Mouse (Mus musculus) forebrain, embryonic 13.5 days (tissue): ENCODE data around the gene Ninj1. TPM values are rescaled to one million over a fixed set of nuclear protein-coding genes. Genes with fewer than 3 reads are reported as not detected.

ENCODE experiments used
- ATAC-seq: fragments of 200-750 bp; cut with Nextera tagmentation; 2 replicates; pipeline ENCODE4 v1.8.0; 2017
- H3K27ac ChIP-seq: fragments of 300-500 bp; sonication (generic); 2 replicates; pipeline ENCODE4 v1.5.1; 2015; ENCODE audit warnings: inconsistent platforms, mild to moderate bottlenecking, moderate library complexity
- H3K27me3 ChIP-seq: fragments of 300-500 bp; sonication (generic); 2 replicates; pipeline ENCODE4 v1.6.1; 2015; ENCODE audit warnings: mild to moderate bottlenecking, inconsistent platforms
- H3K36me3 ChIP-seq: fragments of 300-500 bp; sonication (generic); 2 replicates; pipeline ENCODE4 v1.6.1; 2015; ENCODE audit warnings: mild to moderate bottlenecking, inconsistent platforms; ENCODE audit not compliant: poor library complexity, severe bottlenecking
- H3K4me1 ChIP-seq: fragments of 300-500 bp; sonication (generic); 2 replicates; pipeline ENCODE4 v1.6.1; 2015; ENCODE audit warnings: inconsistent platforms
- H3K4me2 ChIP-seq: fragments of 300-500 bp; sonication (generic); 2 replicates; pipeline ENCODE4 v1.6.1; 2015; ENCODE audit warnings: inconsistent platforms, mild to moderate bottlenecking, moderate library complexity
- H3K4me3 ChIP-seq: fragments of 300-500 bp; sonication (generic); 2 replicates; pipeline ENCODE4 v1.5.1; 2015; ENCODE audit warnings: mild to moderate bottlenecking, inconsistent platforms
- H3K9ac ChIP-seq: fragments of 300-500 bp; sonication (generic); 2 replicates; pipeline ENCODE4 v1.6.1; 2015; ENCODE audit warnings: mild to moderate bottlenecking, inconsistent platforms
- H3K9me3 ChIP-seq: fragments of 300-500 bp; sonication (generic); replicated peaks from 2 replicates; pipeline ENCODE4 v1.6.1; 2016; ENCODE audit warnings: inconsistent platforms
- WGBS: fragments of 180-500 bp; shearing (Covaris S2); methylation state at CpG from one replicate; pipeline ENCODE4 v1.1.7; 2015; 5-methylcytosine and 5-hydroxymethylcytosine counted together
- polyA plus RNA-seq: library from polyadenylated mRNA; unstranded; fragments of >200 nt; fragmentation: Nextera tagmentation; extraction: Ambion mirVana; gene quantifications from 2 replicates; pipeline ENCODE4 v1.2.1, GENCODE M21; 2015

Gene Ninj1
- polyA plus RNA-seq, 1 experiment from 2014 or later, result 16.7 TPM

DNA sequence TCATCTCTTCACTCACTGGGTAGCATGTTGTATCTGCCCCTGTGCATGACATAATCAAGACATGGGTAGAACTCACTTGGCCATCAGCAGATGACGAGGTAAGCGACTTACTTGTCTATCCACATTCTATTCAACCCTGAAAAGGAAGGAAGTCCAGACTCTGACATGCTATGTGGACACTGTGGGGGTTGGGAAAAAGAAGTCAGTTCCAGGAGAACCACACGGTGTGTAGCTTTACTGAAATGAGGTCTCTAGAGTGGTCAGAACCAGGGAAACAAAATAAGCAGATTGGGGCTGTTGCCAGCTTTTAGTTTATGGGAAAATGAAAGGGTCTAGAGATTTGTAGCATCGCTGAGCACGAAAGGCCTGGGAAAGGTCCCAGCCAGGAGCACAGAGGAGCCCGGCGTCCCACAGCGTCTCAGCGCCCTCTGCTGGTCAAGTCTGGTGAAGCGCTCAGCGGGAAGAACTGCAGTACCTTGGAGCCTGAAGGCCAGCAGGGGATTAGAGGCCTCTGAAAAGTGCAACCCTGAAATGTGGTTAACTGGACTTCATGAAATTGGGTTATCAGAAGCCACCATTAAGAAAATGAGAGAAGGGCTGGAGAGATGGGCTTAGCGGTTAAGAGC is 14.2 kb upstream of the Ninj1 start:
- no peak overlapping the region for H3K27ac ChIP-seq
- ATAC-seq, result peak; percentile 75
- WGBS, result 7% methylated on average over 12 of the region's 12 CpGs

DNA sequence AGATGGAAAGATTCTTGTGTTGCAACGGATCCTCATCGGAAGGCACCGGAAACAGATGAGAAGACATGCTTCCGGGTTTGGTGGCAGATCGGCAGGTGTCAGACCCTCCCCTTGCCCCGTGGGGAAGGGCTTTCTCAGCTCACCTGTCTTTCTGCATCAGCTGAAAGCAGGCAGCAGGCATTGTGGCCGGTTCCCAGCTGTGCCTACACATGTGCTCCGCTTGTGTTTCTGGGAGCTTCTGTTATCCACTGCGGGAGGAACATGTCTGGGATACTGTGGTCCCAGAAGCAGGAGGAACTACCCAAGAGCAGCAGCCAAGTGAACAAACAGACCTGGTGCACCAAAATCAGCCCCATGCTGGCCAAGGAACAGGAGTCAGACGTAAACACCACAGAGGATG is 11.8 kb upstream of the Ninj1 start:
- Histone ChIP-seq H3K4me1 (peaks cover 29% of the 10 kb centered on the region), H3K4me3 (no peak overlapping the region), H3K9ac (no peak overlapping the region), H3K27me3 (no peaks in the 10 kb centered on the region), H3K27ac (no peak overlapping the region), H3K4me2 (no peak overlapping the region), H3K9me3 (no peaks in the 10 kb centered on the region), H3K36me3 (no peaks in the 10 kb centered on the region)
- ATAC-seq, result no peak
- WGBS, result 85% methylated on average over 10 of the region's 10 CpGs

More for the DNA sequence above, 14.2 kb upstream of the Ninj1 start:
- no peak overlapping the region for H3K4me3 ChIP-seq
- no peaks in the 10 kb centered on the region for H3K36me3 ChIP-seq
- no peak overlapping the region for H3K9ac ChIP-seq
- no peaks in the 10 kb centered on the region for H3K27me3 ChIP-seq
- no peak overlapping the region for H3K4me2 ChIP-seq
- H3K4me1 ChIP-seq, result peaks cover 13% of the 10 kb centered on the region
- no peaks in the 10 kb centered on the region for H3K9me3 ChIP-seq

DNA sequence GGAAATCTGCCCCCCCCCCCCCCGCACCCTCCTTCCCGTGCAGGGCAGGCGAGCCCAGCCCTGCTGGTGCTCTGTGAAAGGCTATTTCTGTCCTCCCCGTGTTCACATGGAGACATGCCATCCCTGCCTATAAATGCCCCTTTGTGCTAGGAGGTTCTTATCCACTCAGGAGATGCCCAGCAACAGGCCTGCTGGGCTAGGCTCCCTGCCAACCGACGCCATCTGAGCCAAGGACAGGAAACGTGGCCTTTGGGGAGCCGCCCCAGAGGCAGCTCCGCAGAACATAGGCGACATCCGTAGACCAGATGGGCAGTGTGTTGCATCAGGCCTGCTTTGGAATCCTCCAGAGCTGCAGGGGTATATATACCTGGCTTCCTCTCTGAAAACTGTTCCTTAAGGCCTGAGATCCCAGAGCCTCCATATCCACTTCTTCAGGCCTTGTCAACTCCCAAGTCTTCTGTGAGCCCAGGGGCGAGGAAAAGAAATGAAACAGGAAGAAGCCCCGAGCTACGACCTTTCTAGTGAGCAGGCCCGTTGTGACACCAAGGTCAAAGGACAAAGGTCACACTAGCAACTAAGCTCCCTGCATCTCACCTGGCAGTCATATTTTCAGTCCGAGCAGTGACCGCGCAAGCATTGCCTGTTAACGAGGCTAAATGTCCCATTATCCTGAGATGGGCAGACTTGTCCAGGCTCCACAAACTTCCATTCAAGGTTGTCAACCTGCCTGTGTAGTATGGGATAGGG is 8.3 kb upstream of the Ninj1 start:
- Histone ChIP-seq H3K27ac (peak overlapping the region; percentile 48), H3K27me3 (no peaks in the 10 kb centered on the region), H3K4me2 (no peak overlapping the region), H3K9ac (no peak overlapping the region), H3K4me1 (peaks cover 16% of the 10 kb centered on the region), H3K4me3 (no peak overlapping the region), H3K36me3 (no peaks in the 10 kb centered on the region), H3K9me3 (no peaks in the 10 kb centered on the region)
- ATAC-seq, result peak; percentile 86
- WGBS, result 47% methylated on average over 19 of the region's 19 CpGs

DNA sequence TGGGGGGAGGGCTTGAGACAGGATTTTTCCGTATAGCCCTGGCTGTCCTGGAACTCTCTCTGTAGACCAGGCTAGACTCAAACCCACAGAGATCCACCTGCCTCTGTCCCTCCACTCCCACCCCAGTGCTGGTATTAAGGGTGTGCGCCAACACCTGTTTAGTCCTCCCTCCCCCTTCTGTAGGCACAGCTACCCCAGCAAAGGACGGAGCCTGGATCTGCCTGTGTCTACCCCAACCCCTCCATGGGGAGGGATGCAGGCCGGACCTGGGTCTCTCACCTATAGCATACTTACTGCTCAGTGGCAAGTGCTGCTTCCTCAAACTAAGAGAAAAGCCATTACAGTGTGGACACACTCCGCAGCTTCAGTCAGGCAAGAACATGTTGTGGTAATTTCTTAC is 7.0 kb upstream of the Ninj1 start:
- H3K4me3 ChIP-seq, result no peak overlapping the region
- H3K27ac ChIP-seq, result no peak overlapping the region
- no peaks in the 10 kb centered on the region for H3K9me3 ChIP-seq
- H3K9ac ChIP-seq, result no peak overlapping the region
- no peaks in the 10 kb centered on the region for H3K36me3 ChIP-seq
- no peaks in the 10 kb centered on the region for H3K27me3 ChIP-seq
- H3K4me2 ChIP-seq, result no peak overlapping the region
- H3K4me1 ChIP-seq, result peaks cover 16% of the 10 kb centered on the region
- 84% methylated on average over 5 of the region's 5 CpGs for WGBS
- ATAC-seq, result no peak

DNA sequence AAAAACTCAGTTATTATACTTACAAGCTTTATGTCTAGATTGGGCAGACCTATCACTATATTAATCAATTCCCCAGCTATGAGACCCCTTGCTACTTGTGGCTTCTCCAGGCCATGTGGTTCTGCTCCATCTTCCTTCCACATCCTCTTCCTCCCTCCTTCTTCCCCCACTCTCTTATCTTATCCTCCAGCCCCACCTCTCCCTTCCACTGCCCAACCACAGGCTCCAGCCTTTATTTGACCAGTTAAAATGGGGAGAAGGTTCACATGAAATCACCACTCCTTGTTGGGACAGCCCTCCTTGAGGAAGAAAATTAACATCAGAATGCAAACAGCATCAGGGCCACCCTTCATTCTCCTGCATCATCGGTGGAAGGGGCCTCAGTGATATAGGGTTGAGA is 6.6 kb upstream of the Ninj1 start:
- WGBS, result 70% methylated on average over 1 of the region's 1 CpGs
- Histone ChIP-seq H3K4me2 (no peak overlapping the region), H3K27ac (no peak overlapping the region), H3K27me3 (no peaks in the 10 kb centered on the region), H3K4me3 (no peak overlapping the region), H3K36me3 (no peaks in the 10 kb centered on the region), H3K4me1 (peaks cover 16% of the 10 kb centered on the region), H3K9me3 (no peaks in the 10 kb centered on the region), H3K9ac (no peak overlapping the region)
- ATAC-seq, result no peak

DNA sequence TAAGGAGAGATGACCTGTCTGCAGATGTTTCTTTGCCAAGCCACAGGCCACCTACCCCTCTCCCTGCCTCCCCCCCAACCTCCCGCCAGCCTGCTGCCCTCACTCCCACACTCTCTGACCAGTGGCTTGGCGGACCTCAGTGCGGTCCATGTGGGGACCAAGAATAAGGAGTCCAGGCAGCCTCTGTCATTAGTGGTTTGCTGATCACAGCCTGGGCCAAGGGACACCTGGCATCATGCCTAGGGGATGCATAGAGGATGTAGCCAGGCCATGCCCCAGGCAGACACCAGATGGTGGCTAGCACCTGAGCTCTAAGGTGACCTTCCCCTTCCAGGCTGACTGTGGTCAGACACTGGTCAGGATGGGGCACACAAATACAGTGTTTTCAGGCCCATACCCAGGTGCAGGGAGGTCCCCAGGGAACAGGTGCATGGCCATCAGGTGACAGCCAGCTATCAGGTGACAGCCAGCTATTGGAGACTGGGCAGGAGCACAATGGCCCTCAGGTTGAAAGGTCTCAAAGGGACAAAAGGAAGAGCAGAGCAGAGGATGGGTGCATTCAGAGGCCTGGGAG is 5.8 kb upstream of the Ninj1 start:
- ATAC-seq, result no peak
- Histone ChIP-seq H3K4me1 (peaks cover 19% of the 10 kb centered on the region), H3K4me2 (no peak overlapping the region), H3K9ac (no peak overlapping the region), H3K9me3 (no peaks in the 10 kb centered on the region), H3K36me3 (no peaks in the 10 kb centered on the region), H3K4me3 (no peak overlapping the region), H3K27ac (no peak overlapping the region), H3K27me3 (no peaks in the 10 kb centered on the region)
- WGBS, result 93% methylated on average over 3 of the region's 3 CpGs

DNA sequence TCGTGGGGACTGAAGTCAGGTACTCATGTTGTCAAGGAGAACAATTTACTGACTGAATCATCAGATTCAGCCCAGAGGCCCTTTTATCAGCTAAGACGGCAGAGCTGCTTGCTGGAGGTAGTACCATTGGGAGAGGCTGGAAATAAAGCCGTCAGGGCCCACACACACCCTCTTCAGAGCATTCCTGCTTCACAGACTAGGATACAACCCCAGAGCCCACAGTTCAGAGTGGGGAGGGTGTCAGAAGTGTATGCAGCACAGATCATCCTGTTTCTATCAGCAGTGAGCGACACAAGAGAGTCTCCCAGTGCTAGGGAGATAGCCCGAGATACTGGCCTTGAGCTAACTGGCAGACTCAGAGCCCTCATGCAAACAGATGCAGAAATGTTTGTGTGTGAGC is 4.1 kb upstream of the Ninj1 start:
- no peak overlapping the region for H3K9ac ChIP-seq
- H3K4me1 ChIP-seq, result peaks cover 32% of the 10 kb centered on the region
- H3K4me2 ChIP-seq, result no peak overlapping the region
- 61% methylated on average over 5 of the region's 5 CpGs for WGBS
- no peak for ATAC-seq
- H3K9me3 ChIP-seq, result no peaks in the 10 kb centered on the region
- no peaks in the 10 kb centered on the region for H3K36me3 ChIP-seq
- H3K4me3 ChIP-seq, result no peak overlapping the region
- no peak overlapping the region for H3K27ac ChIP-seq
- H3K27me3 ChIP-seq, result no peaks in the 10 kb centered on the region

DNA sequence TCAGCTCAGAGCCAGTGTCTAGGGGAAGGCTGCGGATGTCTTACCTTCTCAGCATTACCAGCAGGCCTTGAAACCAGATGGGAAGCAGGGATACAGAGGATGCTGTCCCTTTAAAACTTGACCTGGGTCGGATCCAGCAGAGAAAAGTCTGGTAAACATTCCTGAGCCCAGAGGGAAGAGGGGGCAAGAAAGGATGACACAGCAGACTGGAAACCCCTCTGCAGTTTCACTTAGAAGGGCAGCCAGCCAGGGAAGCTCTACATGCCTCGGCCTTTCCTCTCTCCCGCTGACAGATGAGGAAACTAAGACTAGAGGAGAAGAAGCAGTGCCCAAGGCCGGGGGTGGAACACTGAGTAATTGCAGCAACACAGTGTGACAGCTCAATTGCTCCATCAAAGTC is 3.6 kb upstream of the Ninj1 start:
- peaks cover 32% of the 10 kb centered on the region for H3K4me1 ChIP-seq
- H3K4me2 ChIP-seq, result no peak overlapping the region
- no peak overlapping the region for H3K4me3 ChIP-seq
- H3K9me3 ChIP-seq, result no peaks in the 10 kb centered on the region
- 74% methylated on average over 5 of the region's 5 CpGs for WGBS
- ATAC-seq, result no peak
- H3K36me3 ChIP-seq, result no peaks in the 10 kb centered on the region
- peaks cover 5% of the 10 kb centered on the region; the same call in 1 of the 2 replicates for H3K27me3 ChIP-seq
- no peak overlapping the region for H3K9ac ChIP-seq
- no peak overlapping the region for H3K27ac ChIP-seq

DNA sequence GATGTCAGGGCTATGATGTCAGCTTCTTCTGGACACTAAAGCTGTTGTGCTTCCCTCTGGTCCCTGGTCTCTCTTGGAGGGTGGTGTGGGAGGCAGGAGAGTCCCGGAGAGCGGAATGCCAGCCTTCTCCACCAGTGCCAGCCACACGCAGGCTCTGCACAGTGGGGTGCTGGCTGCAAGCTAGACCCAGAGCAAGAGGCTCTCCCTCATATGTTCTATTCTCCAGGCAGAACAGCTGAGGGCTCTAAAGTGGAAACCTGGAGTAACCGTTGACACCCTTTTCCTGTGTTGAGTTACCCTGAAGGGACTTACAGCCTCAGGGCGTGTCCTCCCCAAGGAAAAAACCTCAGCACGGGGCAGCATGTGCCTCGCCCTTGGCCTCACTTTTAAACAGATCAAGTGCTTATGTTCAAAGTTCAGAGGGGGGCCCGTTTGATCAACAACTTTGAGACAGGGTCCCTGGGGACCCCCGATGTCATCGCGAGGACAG is 442 bp upstream of the Ninj1 start:
- Histone ChIP-seq H3K4me3 (peak overlapping the region; percentile 67), H3K27me3 (peaks cover 8% of the 10 kb centered on the region; the same call in 1 of the 2 replicates), H3K36me3 (no peaks in the 10 kb centered on the region), H3K4me1 (peaks cover 30% of the 10 kb centered on the region), H3K9me3 (no peaks in the 10 kb centered on the region), H3K27ac (no peak overlapping the region), H3K9ac (peak overlapping the region; percentile 74), H3K4me2 (peak overlapping the region; percentile 99)
- peak; percentile 12 for ATAC-seq
- 15% methylated on average over 11 of the region's 11 CpGs for WGBS

DNA sequence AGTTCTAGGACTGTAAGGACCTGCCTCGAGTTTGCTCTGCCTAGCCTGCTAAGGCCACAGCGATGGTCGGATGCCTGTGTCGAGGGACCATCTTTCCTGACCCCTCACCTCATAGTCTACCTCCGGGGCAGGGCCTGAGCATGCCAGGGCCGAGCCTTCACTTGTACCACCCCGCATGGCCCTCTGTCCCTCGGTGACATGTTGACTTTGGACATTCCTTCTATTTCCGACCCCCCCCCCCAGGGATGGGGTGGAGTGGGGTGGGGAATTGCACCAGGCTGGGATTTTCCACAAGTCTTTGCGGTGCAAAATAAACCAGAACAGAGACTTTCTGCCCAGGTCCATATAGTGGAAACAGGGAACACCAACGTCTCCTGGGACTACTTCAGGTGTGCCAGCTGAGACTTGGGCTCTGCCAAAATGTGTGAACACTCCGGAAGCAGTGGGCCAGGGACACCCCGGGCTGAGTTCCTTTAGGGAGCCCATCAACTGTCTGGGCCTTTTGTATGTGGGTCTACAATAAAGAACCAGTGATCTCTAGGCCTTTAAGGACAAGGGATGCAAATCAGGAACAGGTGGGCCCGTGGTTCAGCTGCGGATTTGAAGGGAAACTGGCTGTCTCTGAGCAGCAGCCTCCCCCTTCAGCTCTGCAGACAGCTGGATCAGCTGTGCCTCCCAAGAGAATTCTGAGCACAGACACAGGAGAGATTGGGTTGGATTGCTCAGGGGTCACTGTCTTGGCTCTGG is 1.1 kb downstream of the Ninj1 start:
- no peaks in the 10 kb centered on the region for H3K9me3 ChIP-seq
- H3K27ac ChIP-seq, result no peak overlapping the region

DNA sequence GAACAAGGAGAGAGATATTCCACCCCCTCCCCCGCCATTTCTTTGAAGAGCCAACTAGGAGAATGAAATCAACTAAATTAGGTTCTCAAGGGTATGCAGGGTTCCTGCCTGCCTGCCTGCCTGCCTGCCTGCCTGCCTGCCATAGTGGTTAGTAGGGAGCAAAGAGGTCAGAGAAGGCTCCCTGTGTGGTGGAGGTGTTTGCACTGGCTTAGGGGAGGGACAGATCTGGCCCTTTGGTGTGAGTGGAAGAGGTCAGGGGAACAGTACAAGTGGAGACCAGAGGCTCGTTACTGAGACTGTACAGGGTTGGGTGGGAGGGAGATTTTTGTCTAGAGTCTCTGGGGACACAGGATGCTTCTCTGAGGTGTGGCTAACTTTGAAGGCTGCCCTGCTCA is 1.7 kb downstream of the Ninj1 start:
- no peaks in the 10 kb centered on the region for H3K9me3 ChIP-seq
- H3K4me2 ChIP-seq, result peak overlapping the region; percentile 99; the same call in 1 of the 2 replicates
- no peak overlapping the region for H3K4me3 ChIP-seq
- H3K4me1 ChIP-seq, result peaks cover 39% of the 10 kb centered on the region
- peaks cover 8% of the 10 kb centered on the region; the same call in 1 of the 2 replicates for H3K27me3 ChIP-seq
- no peak for ATAC-seq
- no peak overlapping the region for H3K27ac ChIP-seq
- 0 out of 2 replicates have a peak overlapping the region, but pooled peaks have one; percentile 2 for H3K9ac ChIP-seq
- no peaks in the 10 kb centered on the region for H3K36me3 ChIP-seq
- 57% methylated on average over 2 of the region's 2 CpGs for WGBS

More for the DNA sequence above, 1.1 kb downstream of the Ninj1 start:
- Histone ChIP-seq H3K4me3 (peak overlapping the region; percentile 67), H3K36me3 (no peaks in the 10 kb centered on the region), H3K4me1 (peaks cover 39% of the 10 kb centered on the region), H3K9ac (peak overlapping the region; percentile 74), H3K27me3 (peaks cover 8% of the 10 kb centered on the region; the same call in 1 of the 2 replicates), H3K4me2 (peak overlapping the region; percentile 99)
- WGBS, result 31% methylated on average over 15 of the region's 15 CpGs
- ATAC-seq, result no peak
